25 mouse cellular contexts compared by ENCODE assay signal in genomic region chr19:57375161-57375560, GRCm38 (mm10). TPM values are rescaled to one million over a fixed set of nuclear protein-coding genes. Genes with fewer than 3 reads are reported as not detected.
DNase-seq lines count a peak whose midpoint lies in the region; ATAC-seq and TF ChIP-seq lines count a peak whose summit lies in the region.
"Had no signal": no experiment of that assay in that cellular context is flagged by ENCODE, and none has a peak within 500 bp of the region (broad histone marks: within the 10 kb centered on the region; RNA-seq: fewer than 3 reads in every experiment).

No protein-coding gene starts in this region.

- H3K9me3 ChIP-seq in E14TG2a.4 (ENCODE audit: low read length) = no peaks in the 10 kb centered on the region
- H3K9me3 ChIP-seq: embryonic facial prominence, embryonic 12.5 days; hindbrain, embryonic 15.5 days; limb, embryonic 15.5 days; neural tube, embryonic 15.5 days had no signal

- POLR2A ChIA-PET in Patski (lab: Charles Lee) = no interaction called here

- peak; percentile 67 for DNase-seq in 416B (ENCODE audit: low read depth)
- no peak for DNase-seq in Patski (ENCODE audit: low read depth, low spot score)
- DNase-seq in cerebellum, adult 9-10 months = no peak
- no peak for DNase-seq in adipocyte (ENCODE audit: low spot score)
- DNase-seq in left cerebral cortex, adult 18-20 months (ENCODE audit: low spot score in 2 of 2) = no peak
- DNase-seq: adrenal gland, postnatal 25 days; cerebellum, adult 11 months; cerebellum, postnatal 25 days; heart, postnatal 4 days; kidney, postnatal 36 days; layer of hippocampus, adult 9-11 months; left cerebral cortex, postnatal 4 days; lung, adult 18-20 months; lung, postnatal 10 days; right cerebral cortex, adult 18-20 months; right cerebral cortex, postnatal 4 days; thymus, postnatal 25 days had no signal

- H3K4me3 ChIP-seq in E14TG2a.4 (replicated peaks; ENCODE audit: low read length) = 0 out of 2 replicates have a peak overlapping the region, but pooled peaks have one; percentile 32
- H3K4me3 ChIP-seq: embryonic facial prominence, embryonic 12.5 days; hindbrain, embryonic 15.5 days; limb, embryonic 15.5 days; neural tube, embryonic 15.5 days had no signal

- CTCF ChIA-PET in Patski (lab: Charles Lee) = interaction anchor here (1.4 to 1.7 kb wide), 4 partner anchors 11 to 235 kb away, joined by 3 to 5 read pairs (median 3); no protein-coding TSS in a partner anchor

- H3K4me1 ChIP-seq in E14TG2a.4 (replicated peaks; ENCODE audit: low read depth, low read length) = peaks cover 58% of the 10 kb centered on the region
- H3K4me1 ChIP-seq: hindbrain, embryonic 15.5 days; limb, embryonic 15.5 days; neural tube, embryonic 15.5 days had no signal

- in situ Hi-C loops in Patski (cut with MboI; ENCODE audit: low pct_unique_long_range_greater_than_20kb) = no loop called here

- ATAC-seq in Patski = peak; percentile 47
- ATAC-seq in megakaryocyte-erythroid progenitor cell, adult 5-6 weeks (replicated peaks; ENCODE audit: low FRiP score, low TSS enrichment, poor library complexity, severe bottlenecking) = 0 out of 2 replicates have a peak, but pooled peaks have one; percentile 3
- ATAC-seq: CD4-positive, CD25-positive, alpha-beta regulatory T cell, adult 4 months; intestine, embryonic 16.5 days had no signal

- H3K36me3 ChIP-seq in E14TG2a.4 (ENCODE audit: insufficient read depth, low read length) = peaks cover 84% of the 10 kb centered on the region

- H3K27me3 ChIP-seq in E14TG2a.4 (ENCODE audit: insufficient read depth, low read length) (no peaks in the 10 kb centered on the region), Patski (no peaks in the 10 kb centered on the region)
- H3K27me3 ChIP-seq: embryonic facial prominence, embryonic 12.5 days; hindbrain, embryonic 15.5 days; limb, embryonic 15.5 days; neural tube, embryonic 15.5 days had no signal

- no peak for TF ChIP-seq CTCF in E14TG2a.4 (conservative IDR thresholded peaks at IDR 0.05; ENCODE audit: low read length)
- TF ChIP-seq CTCF in Patski (IDR thresholded peaks at IDR 0.05) = no peak

RNA-seq across cellular contexts. Expression of gene Fam160b1, which starts 14.7 kb away (rescaled TPM):
- 21.5 TPM for polyA plus RNA-seq in Patski (2021)
- total RNA-seq in megakaryocyte-erythroid progenitor cell, adult 5-6 weeks (2014; fragmentation: Nextera tagmentation) = 20.3 and 23.7 TPM in 2 replicates
- total RNA-seq in megakaryocyte-erythroid progenitor cell, adult 5-6 weeks (2017) = 9.7 and 14.6 TPM in 2 replicates
- total RNA-seq in left cerebral cortex, adult 18-20 months (2021) = 10 to 100 TPM; 25.3 to 26.3 TPM
